ENCODE assay signal across 8 mouse cellular contexts in genomic region chr12:85986540-85987443, GRCm38 (mm10).
DNase-seq lines count a peak whose midpoint lies in the region; ATAC-seq and TF ChIP-seq lines count a peak whose summit lies in the region.

No protein-coding gene starts in this region.

- H3K4me3 ChIP-seq in heart, embryonic 15.5 days = no peak overlapping the region
- no peak overlapping the region for H3K4me3 ChIP-seq in heart, embryonic 11.5 days (ENCODE audit: low read depth, low read length)
- H3K4me3 ChIP-seq in gastrocnemius, adult 2 months = no peak overlapping the region

- ATAC-seq in heart, embryonic 15.5 days (replicated peaks; ENCODE audit: insufficient number of reproducible peaks, insufficient read depth, low FRiP score, low read depth) = no peak
- no peak for ATAC-seq in heart, embryonic 11.5 days (replicated peaks; ENCODE audit: insufficient number of reproducible peaks, low FRiP score, low TSS enrichment)

- peak; percentile 61 for DNase-seq in retina, postnatal 1 day
- DNase-seq in retina, embryonic 14.5 days (ENCODE audit: low spot score) = no peak
- DNase-seq in heart, postnatal 10 days = peak; percentile 58 to 59
- DNase-seq in neural tube, embryonic 10.5 days (ENCODE audit: extremely low spot score, low spot score) = peak; percentile 15
- no peak for DNase-seq in urinary bladder, adult 2 months (ENCODE audit: low spot score)
- no peak for DNase-seq in gastrocnemius, adult 2 months

- WGBS in heart, embryonic 15.5 days = 48% methylated on average over 13 of the region's 13 CpGs
- 56% methylated on average over 13 of the region's 13 CpGs for whole genome bisulfite sequencing in heart, embryonic 11.5 days (ENCODE audit: insufficient replicate concordance)

- TF ChIP-seq CTCF in gastrocnemius, adult 2 months (IDR thresholded peaks at IDR 0.05) = no peak

- H3K27me3 ChIP-seq in heart, embryonic 15.5 days = no peaks in the 10 kb centered on the region
- H3K27me3 ChIP-seq in heart, embryonic 11.5 days (ENCODE audit: control insufficient read depth, insufficient read depth, low read length) = no peaks in the 10 kb centered on the region

- H3K27ac ChIP-seq in heart, embryonic 15.5 days = peak overlapping the region; percentile 46; the same call in 1 of the 2 replicates
- H3K27ac ChIP-seq in heart, embryonic 11.5 days (ENCODE audit: low read depth, low read length) = no peak overlapping the region
- no peak overlapping the region for H3K27ac ChIP-seq in gastrocnemius, adult 2 months

- no peaks in the 10 kb centered on the region for H3K9me3 ChIP-seq in heart, embryonic 15.5 days (replicated peaks)
- H3K9me3 ChIP-seq in heart, embryonic 11.5 days (replicated peaks; ENCODE audit: control insufficient read depth, low read length) = no peaks in the 10 kb centered on the region

- H3K4me2 ChIP-seq in heart, embryonic 15.5 days = 0 out of 2 replicates have a peak overlapping the region, but pooled peaks have one; percentile 6
- no peak overlapping the region; the same call in 1 of the 2 replicates for H3K4me2 ChIP-seq in heart, embryonic 11.5 days

- intact Hi-C loops in heart, postnatal 10 days (cut with DNase I) = no loop called here
- intact Hi-C loops in gastrocnemius, adult 2 months (cut with DNase I) = no loop called here

- no peaks in the 10 kb centered on the region for H3K36me3 ChIP-seq in heart, embryonic 15.5 days
- no peaks in the 10 kb centered on the region for H3K36me3 ChIP-seq in heart, embryonic 11.5 days (ENCODE audit: control insufficient read depth, insufficient read depth, low read length)

- no peak overlapping the region for H3K9ac ChIP-seq in heart, embryonic 15.5 days
- H3K9ac ChIP-seq in heart, embryonic 11.5 days (ENCODE audit: low read depth, low read length) = no peak overlapping the region

- H3K4me1 ChIP-seq in heart, embryonic 15.5 days (replicated peaks) = peaks cover 27% of the 10 kb centered on the region
- H3K4me1 ChIP-seq in heart, embryonic 11.5 days (ENCODE audit: control insufficient read depth, insufficient read depth, low read length) = peaks cover 16% of the 10 kb centered on the region

Comparison
In these comparisons a context has a peak if more than half of its experiments do, and no peak if none do; other contexts are left out.
1. DNase-seq: peak in retina, postnatal 1 day (single experiment), heart, postnatal 10 days (2 of 2) and neural tube, embryonic 10.5 days (single experiment); none in retina, embryonic 14.5 days (single experiment), urinary bladder, adult 2 months (single experiment) and gastrocnemius, adult 2 months (single experiment).